Mouse (Mus musculus) ES-E14 (cell line): ENCODE data around the gene Rhox7b. TPM values are rescaled to one million over a fixed set of nuclear protein-coding genes. Genes with fewer than 3 reads are reported as not detected.
"Not testable (repeated sequence)": the region's sequence is repeated elsewhere in the genome, so short reads cannot be mapped to it uniquely, and the experiment has no call there.

ENCODE experiments used
- DNase-seq: peaks from one replicate; pipeline ENCODE4 v3.0.0-alpha.2; 2013; ENCODE audit warnings: low read depth, low spot score
- H3K27ac ChIP-seq: 2 replicates; pipeline ENCODE4 v1.5.1; 2012; ENCODE audit warnings: low read depth, mild to moderate bottlenecking, low read length, moderate library complexity, mixed read lengths; ENCODE audit not compliant: poor library complexity, insufficient read depth, severe bottlenecking
- H3K36me3 ChIP-seq: 2 replicates; pipeline ENCODE4 v1.6.1; 2012; ENCODE audit warnings: mild to moderate bottlenecking, low read length, moderate library complexity, mixed read lengths; ENCODE audit not compliant: control insufficient read depth, poor library complexity, insufficient read depth, severe bottlenecking
- H3K4me1 ChIP-seq, 2 experiments: fragments of 150-350 bp in 1 of 2; sonication (generic) in 1 of 2; 2 replicates each; pipeline ENCODE4 v1.6.1; 2012; ENCODE audit warnings: low read length in 2 of 2, mild to moderate bottlenecking in 1 of 2, mixed read lengths in 1 of 2; ENCODE audit not compliant: control insufficient read depth in 2 of 2, insufficient read depth in 2 of 2, poor library complexity in 1 of 2
- H3K4me3 ChIP-seq, 2 experiments: fragments of 150-350 bp in 1 of 2; sonication (generic) in 1 of 2; 2 replicates each; pipeline ENCODE4 v1.5.1; 2012; ENCODE audit warnings: low read length in 2 of 2, low read depth in 1 of 2, mild to moderate bottlenecking in 1 of 2, mixed read lengths in 1 of 2; ENCODE audit not compliant: insufficient read depth in 1 of 2, poor library complexity in 1 of 2, severe bottlenecking in 1 of 2
- H3K9ac ChIP-seq: 2 replicates; pipeline ENCODE4 v1.6.1; 2012; ENCODE audit warnings: low read depth, mild to moderate bottlenecking, low read length, mixed read lengths; ENCODE audit not compliant: poor library complexity, insufficient read depth, severe bottlenecking
- H3K9me3 ChIP-seq: fragments of 150-350 bp; sonication (generic); 2 replicates; pipeline ENCODE4 v1.6.1; 2012; ENCODE audit warnings: low read depth, mild to moderate bottlenecking, low read length; ENCODE audit not compliant: control insufficient read depth, insufficient read depth
- CHD2 ChIP-seq: IDR thresholded peaks from 2 replicates; pipeline ENCODE4 v1.6.1; 2014; ENCODE audit warnings: mild to moderate bottlenecking, low read depth, low read length, inconsistent platforms
- HCFC1 ChIP-seq: IDR thresholded peaks from 2 replicates; pipeline ENCODE4 v1.6.1; 2012; ENCODE audit warnings: low read length, inconsistent platforms, borderline replicate concordance; ENCODE audit not compliant: insufficient read depth
- MAFK ChIP-seq: IDR thresholded peaks from 2 replicates; pipeline ENCODE4 v1.6.1; 2014; ENCODE audit warnings: mild to moderate bottlenecking, low read depth, low read length, inconsistent platforms; ENCODE audit not compliant: insufficient read depth
- ZC3H11A ChIP-seq: IDR thresholded peaks from 2 replicates; pipeline ENCODE4 v1.6.1; 2012; ENCODE audit warnings: low read depth, mild to moderate bottlenecking, inconsistent platforms, low read length, borderline replicate concordance
- ZNF384 ChIP-seq: IDR thresholded peaks from 2 replicates; pipeline ENCODE4 v1.6.1; 2012; ENCODE audit warnings: low read depth, low read length, inconsistent platforms
- in situ Hi-C, 2 experiments: fragments of 600-800 bp; cut with MboI; formaldehyde crosslinking; loops; one replicate each; pipeline ENCODE4 v1.15.1; 2025; ENCODE audit warnings: low sequenced_read_pairs in 2 of 2, inconsistent platforms in 1 of 2; ENCODE audit not compliant: unreplicated experiment in 2 of 2
- total RNA-seq: library from RNA; depleted of rRNA; stranded (reverse); fragments of 300-350 nt; gene quantifications from 2 replicates; pipeline ENCODE4 v1.2.3, GENCODE M21; 2012; rRNA removed

Rhox7b gene
- not detected in 2 replicates for total RNA-seq

DNA sequence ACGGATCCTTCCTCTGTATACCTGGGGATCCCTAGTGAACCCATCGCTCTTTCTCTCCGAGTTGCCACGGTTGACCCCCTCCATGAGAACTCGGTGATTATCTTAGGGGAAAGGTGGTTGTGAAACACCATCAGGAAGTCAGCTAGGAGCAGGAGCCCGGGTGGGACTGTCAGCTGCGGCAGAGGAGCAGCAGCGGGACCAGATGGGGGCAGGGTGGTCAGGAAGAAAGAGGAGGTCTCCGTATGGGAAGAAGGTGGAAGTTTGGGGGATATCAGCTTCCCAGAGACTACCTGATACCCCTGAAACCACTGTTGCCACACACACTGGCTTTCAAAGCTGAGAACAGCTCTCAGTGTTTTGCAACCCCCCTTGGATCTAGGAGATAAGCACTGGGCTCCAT lies at the start of gene Rhox7b:
Gene Rhox7b, minus strand, starts transcription at position 101 of the 400 bp plus-strand sequence.
- H3K9ac ChIP-seq, H3K9me3 ChIP-seq, DNase-seq, in situ Hi-C loops, H3K4me3 ChIP-seq, H3K27ac ChIP-seq, H3K36me3 ChIP-seq, H3K4me1 ChIP-seq: not testable (repeated sequence)

DNA sequence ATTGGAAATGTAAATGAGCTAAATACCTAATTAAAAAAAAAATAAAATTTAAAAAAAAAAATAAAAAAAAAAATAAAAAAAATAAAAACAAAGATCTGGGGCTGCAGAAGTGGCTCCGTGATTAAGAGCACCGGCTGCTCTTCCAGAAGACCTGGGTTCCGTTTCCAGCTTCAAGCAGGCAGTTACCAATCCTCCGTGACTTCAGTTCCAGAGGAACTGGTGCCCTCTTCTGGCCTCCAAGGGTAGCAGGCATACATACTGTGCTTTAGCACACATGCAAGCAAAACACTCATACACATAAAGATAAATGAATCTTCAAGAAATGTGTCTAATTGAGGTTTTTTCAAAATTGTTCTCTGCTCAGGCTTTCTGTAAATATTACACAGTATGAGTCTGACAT lies 19.3 kb upstream of the Rhox7b start:
- H3K4me1 ChIP-seq: no peaks in the 10 kb centered on the region
- no peaks in the 10 kb centered on the region for H3K36me3 ChIP-seq
- H3K4me3 ChIP-seq: no peak overlapping the region
- no peak for TF ChIP-seq HCFC1
- TF ChIP-seq ZC3H11A: no peak
- TF ChIP-seq ZNF384: no peak
- TF ChIP-seq CHD2: no peak
- no peak for TF ChIP-seq MAFK
- H3K9me3 ChIP-seq: no peaks in the 10 kb centered on the region
- H3K9ac ChIP-seq: no peak overlapping the region
- in situ Hi-C loops: no loop called here
- no peak for DNase-seq
- no peak overlapping the region for H3K27ac ChIP-seq

GRCm38 (mm10) chrX:37908581-37908980 lies 11.5 kb upstream of the Rhox7b start:
- TF ChIP-seq ZNF384: no peak
- no peak for TF ChIP-seq CHD2
- TF ChIP-seq HCFC1: no peak
- no peak for TF ChIP-seq ZC3H11A
- no peak for TF ChIP-seq MAFK
- Histone ChIP-seq H3K9me3 (no peaks in the 10 kb centered on the region), H3K27ac (no peak overlapping the region), H3K36me3 (no peaks in the 10 kb centered on the region), H3K4me1 (no peaks in the 10 kb centered on the region), H3K9ac (no peak overlapping the region), H3K4me3 (no peak overlapping the region)
- DNase-seq: no peak
- in situ Hi-C loops: no loop called here

- Histone ChIP-seq H3K4me3 (no peak overlapping the region), H3K4me1 (no peaks in the 10 kb centered on the region), H3K9ac (no peak overlapping the region), H3K36me3 (no peaks in the 10 kb centered on the region), H3K27ac (no peak overlapping the region), H3K9me3 (no peaks in the 10 kb centered on the region)
- no peak for DNase-seq
- no peak for TF ChIP-seq ZNF384
- in situ Hi-C loops: no loop called here
Observed at GRCm38 (mm10) chrX:37903727-37904126, 6.7 kb upstream of the Rhox7b start.

- peak within 1 kb of the TSS in 1 of 2 experiments; percentile 14; a peak in 1 of 4 replicates for H3K4me3 ChIP-seq
- H3K9ac ChIP-seq, H3K36me3 ChIP-seq, H3K27ac ChIP-seq, H3K4me1 ChIP-seq, in situ Hi-C loops, DNase-seq, H3K9me3 ChIP-seq: not testable (repeated sequence)
Observed at GRCm38 (mm10) chrX:37901670-37902069, 4.6 kb upstream of the Rhox7b start, which contains the start of gene Rhox9. TSS of gene Rhox9 (minus strand) at chrX:37901770.
